Mouse (Mus musculus): Measurements from ENCODE around the gene Cnpy2. TPM values are rescaled to one million over a fixed set of nuclear protein-coding genes. Genes with fewer than 3 reads are reported as not detected.
A peak's percentile ranks its signal among the peaks of the same experiment; 100 is the strongest.

Cnpy2 gene
- total and polyA plus RNA-seq, 3 experiments, result 57.9 to 74.0 (median 60.5) TPM

DNA sequence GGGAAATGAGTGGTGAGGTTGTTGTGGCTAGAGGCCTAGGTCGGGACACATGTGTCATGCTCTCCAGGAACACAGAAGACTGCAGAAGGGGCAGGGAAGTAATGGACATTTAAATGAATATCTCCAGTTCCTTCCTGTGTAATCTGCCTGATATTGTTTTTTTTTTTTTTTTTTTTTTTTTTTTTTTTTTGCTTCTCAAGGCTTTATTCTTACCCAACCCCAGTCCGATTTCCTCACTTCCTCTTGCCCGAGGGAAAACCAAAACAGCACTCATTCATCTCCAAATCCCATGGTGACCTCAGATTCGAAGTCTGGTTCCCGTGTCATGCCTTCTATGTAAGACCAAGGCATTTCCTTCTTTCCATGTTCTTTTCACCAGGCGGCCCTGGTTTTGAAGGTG lies 24.0 kb upstream of the Cnpy2 start:
- TF ChIP-seq CTCF (IDR thresholded peaks at IDR 0.05; ENCODE audit: low read depth, low read length) (no peak), GATA2 (IDR thresholded peaks at IDR 0.05; ENCODE audit: borderline replicate concordance, low read depth, low read length) (no peak), TAL1 (conservative IDR thresholded peaks at IDR 0.05; ENCODE audit: low read depth, low read length) (no peak), POLR2AphosphoS5 (IDR thresholded peaks at IDR 0.05; ENCODE audit: insufficient replicate concordance, low read depth, low read length) (no peak), GATA1 (IDR thresholded peaks at IDR 0.05; ENCODE audit: borderline replicate concordance, low read length) (no peak)
- DNase-seq (ENCODE audit: low spot score), result no peak
- H3K27me3 ChIP-seq (ENCODE audit: insufficient read depth, low read length), result peaks cover 25% of the 10 kb centered on the region
- no peaks in the 10 kb centered on the region for H3K9me3 ChIP-seq (replicated peaks)
- peaks cover 25% of the 10 kb centered on the region for H3K4me1 ChIP-seq (ENCODE audit: insufficient read depth, low read depth, low read length)
- H3K36me3 ChIP-seq (replicated peaks), result no peaks in the 10 kb centered on the region
- H3K4me3 ChIP-seq (ENCODE audit: low read depth, low read length), result no peak overlapping the region
- ATAC-seq (ENCODE audit: extremely low read depth, insufficient number of reproducible peaks, low FRiP score, poor library complexity, severe bottlenecking), result no peak

- Histone ChIP-seq H3K4me3 (ENCODE audit: low read depth, low read length) (no peak within 1 kb of the TSS), H3K4me1 (ENCODE audit: insufficient read depth, low read depth, low read length) (peaks cover 27% of the 10 kb centered on the region), H3K36me3 (replicated peaks) (no peaks in the 10 kb centered on the region), H3K27me3 (ENCODE audit: insufficient read depth, low read length) (peaks cover 25% of the 10 kb centered on the region), H3K9me3 (replicated peaks) (no peaks in the 10 kb centered on the region)
- TF ChIP-seq CTCF (IDR thresholded peaks at IDR 0.05; ENCODE audit: low read depth, low read length) (no peak), GATA2 (IDR thresholded peaks at IDR 0.05; ENCODE audit: borderline replicate concordance, low read depth, low read length) (no peak), TAL1 (conservative IDR thresholded peaks at IDR 0.05; ENCODE audit: low read depth, low read length) (no peak), POLR2AphosphoS5 (IDR thresholded peaks at IDR 0.05; ENCODE audit: insufficient replicate concordance, low read depth, low read length) (no peak), GATA1 (IDR thresholded peaks at IDR 0.05; ENCODE audit: borderline replicate concordance, low read length) (no peak)
- ATAC-seq (ENCODE audit: extremely low read depth, insufficient number of reproducible peaks, low FRiP score, poor library complexity, severe bottlenecking) (no peak), DNase-seq (ENCODE audit: low spot score) (no peak)
Observed at GRCm38 (mm10) chr10:128298702-128299171, 23.5 kb upstream of the Cnpy2 start, which contains the start of gene Il23a. Il23a (minus strand) TSS chr10:128298752.

DNA sequence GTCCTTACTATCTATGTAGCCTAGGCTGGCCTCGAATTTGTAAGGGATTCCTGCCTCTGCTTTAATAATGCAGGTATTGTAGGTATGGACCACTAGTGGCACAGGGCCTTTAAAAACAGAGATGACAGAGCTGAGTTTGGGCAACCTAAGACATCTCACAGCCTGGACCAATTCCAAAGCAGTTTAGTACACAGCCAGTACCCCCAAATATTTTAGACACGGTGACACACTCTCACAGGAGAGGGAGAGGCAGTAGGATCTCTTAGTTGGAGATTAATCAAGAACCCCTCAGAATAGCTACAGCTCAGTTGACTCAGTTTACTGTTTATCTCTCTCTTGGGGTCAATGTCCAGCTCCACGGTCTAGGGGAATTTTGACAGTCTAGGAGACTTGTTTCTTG lies 19.9 kb upstream of the Cnpy2 start:
- TF ChIP-seq POLR2AphosphoS5 (IDR thresholded peaks at IDR 0.05; ENCODE audit: insufficient replicate concordance, low read depth, low read length), result no peak
- TF ChIP-seq GATA1 (IDR thresholded peaks at IDR 0.05; ENCODE audit: borderline replicate concordance, low read length), result no peak
- no peak for TF ChIP-seq GATA2 (IDR thresholded peaks at IDR 0.05; ENCODE audit: borderline replicate concordance, low read depth, low read length)
- TF ChIP-seq TAL1 (conservative IDR thresholded peaks at IDR 0.05; ENCODE audit: low read depth, low read length), result no peak
- TF ChIP-seq CTCF (IDR thresholded peaks at IDR 0.05; ENCODE audit: low read depth, low read length), result no peak
- Histone ChIP-seq H3K9me3 (replicated peaks) (no peaks in the 10 kb centered on the region), H3K27me3 (ENCODE audit: insufficient read depth, low read length) (peaks cover 14% of the 10 kb centered on the region), H3K4me1 (ENCODE audit: insufficient read depth, low read depth, low read length) (peaks cover 37% of the 10 kb centered on the region), H3K36me3 (replicated peaks) (peaks cover 29% of the 10 kb centered on the region), H3K4me3 (ENCODE audit: low read depth, low read length) (peak overlapping the region; percentile 75)
- ATAC-seq (ENCODE audit: extremely low read depth, insufficient number of reproducible peaks, low FRiP score, poor library complexity, severe bottlenecking) (no peak), DNase-seq (ENCODE audit: low spot score) (no peak)

- peaks cover 36% of the 10 kb centered on the region for H3K4me1 ChIP-seq (ENCODE audit: insufficient read depth, low read depth, low read length)
- H3K36me3 ChIP-seq (replicated peaks), result peaks cover 31% of the 10 kb centered on the region
- no peak for DNase-seq (ENCODE audit: low spot score)
- ATAC-seq (ENCODE audit: extremely low read depth, insufficient number of reproducible peaks, low FRiP score, poor library complexity, severe bottlenecking), result no peak
- H3K27me3 ChIP-seq (ENCODE audit: insufficient read depth, low read length), result peaks cover 10% of the 10 kb centered on the region
- TF ChIP-seq GATA1 (IDR thresholded peaks at IDR 0.05; ENCODE audit: borderline replicate concordance, low read length), result no peak
- H3K9me3 ChIP-seq (replicated peaks), result no peaks in the 10 kb centered on the region
- H3K4me3 ChIP-seq (ENCODE audit: low read depth, low read length), result peak overlapping the region; percentile 75
Observed at GRCm38 (mm10) chr10:128302785-128303125, 19.5 kb upstream of the Cnpy2 start.

- TF ChIP-seq POLR2AphosphoS5 (IDR thresholded peaks at IDR 0.05; ENCODE audit: insufficient replicate concordance, low read depth, low read length) (no peak), GATA2 (IDR thresholded peaks at IDR 0.05; ENCODE audit: borderline replicate concordance, low read depth, low read length) (no peak), CTCF (IDR thresholded peaks at IDR 0.05; ENCODE audit: low read depth, low read length) (no peak), GATA1 (IDR thresholded peaks at IDR 0.05; ENCODE audit: borderline replicate concordance, low read length) (no peak), TAL1 (conservative IDR thresholded peaks at IDR 0.05; ENCODE audit: low read depth, low read length) (no peak)
- peak; percentile 99 for DNase-seq (ENCODE audit: low spot score)
- peaks cover 37% of the 10 kb centered on the region for H3K36me3 ChIP-seq (replicated peaks)
- H3K9me3 ChIP-seq (replicated peaks), result no peaks in the 10 kb centered on the region
- peak; percentile 99 for ATAC-seq (ENCODE audit: extremely low read depth, insufficient number of reproducible peaks, low FRiP score, poor library complexity, severe bottlenecking)
- peaks cover 5% of the 10 kb centered on the region for H3K27me3 ChIP-seq (ENCODE audit: insufficient read depth, low read length)
- H3K4me3 ChIP-seq (ENCODE audit: low read depth, low read length), result peak within 1 kb of the TSS; percentile 75
- peaks cover 33% of the 10 kb centered on the region for H3K4me1 ChIP-seq (ENCODE audit: insufficient read depth, low read depth, low read length)
Observed at GRCm38 (mm10) chr10:128303126-128304021, 18.9 kb upstream of the Cnpy2 start, which contains the start of gene Pan2. Pan2 (plus strand) TSS chr10:128303335.

DNA sequence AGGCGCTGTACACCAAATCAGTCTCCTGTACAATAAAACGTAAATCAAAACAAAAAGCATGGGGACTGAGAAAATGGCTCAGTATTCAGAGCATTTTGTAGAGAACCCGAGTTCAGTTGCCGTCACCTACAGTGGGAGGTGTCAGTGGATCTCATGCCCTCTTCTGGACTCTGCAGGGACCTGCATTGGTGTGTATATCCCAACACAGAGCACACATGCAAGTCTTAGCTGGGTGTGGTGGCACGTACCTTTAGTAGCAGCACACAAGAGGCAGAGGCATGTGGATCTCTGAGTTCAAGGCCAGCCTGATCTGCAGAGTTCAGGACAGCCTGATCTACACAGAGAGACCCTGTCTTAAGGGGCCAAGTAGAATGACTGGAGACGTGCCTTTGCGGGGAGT lies 12.6 kb upstream of the Cnpy2 start:
- DNase-seq (ENCODE audit: low spot score), result no peak
- Histone ChIP-seq H3K36me3 (replicated peaks) (peaks cover 84% of the 10 kb centered on the region), H3K27me3 (ENCODE audit: insufficient read depth, low read length) (no peaks in the 10 kb centered on the region), H3K4me1 (ENCODE audit: insufficient read depth, low read depth, low read length) (peaks cover 5% of the 10 kb centered on the region), H3K9me3 (replicated peaks) (no peaks in the 10 kb centered on the region), H3K4me3 (ENCODE audit: low read depth, low read length) (no peak overlapping the region)
- ATAC-seq (ENCODE audit: extremely low read depth, insufficient number of reproducible peaks, low FRiP score, poor library complexity, severe bottlenecking), result no peak
- TF ChIP-seq GATA1 (IDR thresholded peaks at IDR 0.05; ENCODE audit: borderline replicate concordance, low read length) (no peak), CTCF (IDR thresholded peaks at IDR 0.05; ENCODE audit: low read depth, low read length) (no peak), GATA2 (IDR thresholded peaks at IDR 0.05; ENCODE audit: borderline replicate concordance, low read depth, low read length) (no peak), TAL1 (conservative IDR thresholded peaks at IDR 0.05; ENCODE audit: low read depth, low read length) (no peak), POLR2AphosphoS5 (IDR thresholded peaks at IDR 0.05; ENCODE audit: insufficient replicate concordance, low read depth, low read length) (no peak)

Measured in G1E (cell line).